Mouse (Mus musculus) midbrain, embryonic 14.5 days (tissue): ENCODE results near the gene Zfp428. TPM values are rescaled to one million over a fixed set of nuclear protein-coding genes. Genes with fewer than 3 reads are reported as not detected.

ENCODE experiments used
- ATAC-seq: fragments of 200-750 bp; cut with Nextera tagmentation; 2 replicates; pipeline ENCODE4 v1.8.0; 2017; ENCODE audit warnings: moderate number of reproducible peaks, moderate library complexity; ENCODE audit not compliant: low FRiP score, low TSS enrichment
- DNase-seq: peaks from one replicate; pipeline ENCODE4 v3.0.0-alpha.2; 2015
- H3K27ac ChIP-seq: fragments of 300-500 bp; sonication (generic); replicated peaks from 2 replicates; pipeline ENCODE4 v1.5.1; 2014; ENCODE audit warnings: mild to moderate bottlenecking, low read depth, low read length, moderate library complexity
- H3K27me3 ChIP-seq: fragments of 300-500 bp; sonication (generic); 2 replicates; pipeline ENCODE4 v1.6.1; 2014; ENCODE audit warnings: low read length, control low read depth, mixed read lengths; ENCODE audit not compliant: control insufficient read depth, insufficient read depth
- H3K36me3 ChIP-seq: fragments of 300-500 bp; sonication (generic); 2 replicates; pipeline ENCODE4 v1.6.1; 2014; ENCODE audit warnings: low read length, control low read depth; ENCODE audit not compliant: control insufficient read depth, insufficient read depth
- H3K4me1 ChIP-seq: fragments of 300-500 bp; sonication (generic); 2 replicates; pipeline ENCODE4 v1.6.1; 2014; ENCODE audit warnings: mild to moderate bottlenecking, antibody characterized with exemption, low read length, control low read depth; ENCODE audit not compliant: control insufficient read depth, insufficient read depth
- H3K4me2 ChIP-seq: fragments of 300-500 bp; sonication (generic); 2 replicates; pipeline ENCODE4 v1.6.1; 2014; ENCODE audit warnings: mild to moderate bottlenecking, low read length, moderate library complexity
- H3K4me3 ChIP-seq: fragments of 300-500 bp; sonication (generic); replicated peaks from 2 replicates; pipeline ENCODE4 v1.5.1; 2014; ENCODE audit warnings: low read depth, low read length
- H3K9ac ChIP-seq: fragments of 300-500 bp; sonication (generic); replicated peaks from 2 replicates; pipeline ENCODE4 v1.6.1; 2014; ENCODE audit warnings: mild to moderate bottlenecking, low read length, moderate library complexity
- H3K9me3 ChIP-seq: fragments of 300-500 bp; sonication (generic); 2 replicates; pipeline ENCODE4 v1.6.1; 2016; ENCODE audit warnings: low read length, control low read depth, mixed read lengths; ENCODE audit not compliant: control insufficient read depth
- WGBS: fragments of 180-500 bp; shearing (Covaris S2); extraction: QIAGEN DNeasy Blood & Tissue Kit; methylation state at CpG from one replicate; pipeline ENCODE4 v1.1.7; 2014; 5-methylcytosine and 5-hydroxymethylcytosine counted together
- polyA plus RNA-seq: library from polyadenylated mRNA; unstranded; fragments of >200 nt; fragmentation: Nextera tagmentation; extraction: Ambion mirVana; gene quantifications from 2 replicates; pipeline ENCODE4 v1.2.1, GENCODE M21; 2014

Gene Zfp428
- polyA plus RNA-seq, 1 experiment from 2014 or later = 216 TPM

DNA sequence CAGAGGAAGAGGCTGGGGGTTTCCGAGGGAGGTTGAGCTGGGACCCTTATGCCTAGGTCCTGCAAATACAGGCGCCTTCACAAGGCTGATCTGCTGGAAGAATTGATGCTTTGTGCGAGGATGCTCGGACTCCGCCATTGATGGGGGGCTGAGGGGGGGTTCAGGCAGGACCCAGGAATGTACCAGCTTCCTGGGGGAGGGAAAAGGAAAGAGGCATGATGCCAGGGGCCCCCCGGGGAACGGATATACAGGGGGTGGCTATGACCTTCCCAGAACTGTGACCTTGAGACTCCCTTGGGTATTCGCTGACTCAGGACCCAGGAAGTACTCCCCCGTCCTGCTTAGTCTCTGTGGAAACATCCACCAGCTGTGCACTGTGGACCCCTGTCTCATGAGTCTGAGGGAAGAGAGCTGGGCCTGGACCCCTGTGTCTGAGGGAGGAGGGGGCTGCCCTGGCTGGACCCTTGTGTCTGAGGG is 20.1 kb upstream of the Zfp428 start:
- peak; percentile 19; the same call in 1 of the 2 replicates for ATAC-seq
- H3K4me2 ChIP-seq = peak overlapping the region; percentile 56
- H3K27me3 ChIP-seq = no peaks in the 10 kb centered on the region

DNA sequence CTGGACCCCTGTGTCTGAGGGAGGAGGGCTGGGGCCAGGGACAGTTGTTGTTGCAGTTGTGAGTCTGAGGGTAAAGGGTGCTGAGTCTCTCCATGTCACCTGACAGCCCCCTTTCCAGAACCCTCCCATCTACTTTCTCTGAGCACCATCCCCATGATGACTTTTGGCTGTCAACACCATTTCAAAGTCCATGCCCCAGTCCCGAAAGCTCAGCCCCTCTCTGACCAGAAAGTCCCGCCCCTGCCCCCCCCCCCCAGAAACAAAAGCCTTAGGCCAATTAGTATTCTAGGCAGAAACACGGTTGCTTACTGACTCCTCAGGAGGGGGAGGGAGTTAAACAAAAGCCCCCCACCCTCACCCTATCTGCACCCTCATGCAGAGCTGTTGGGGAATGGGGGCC is 19.4 kb upstream of the Zfp428 start:
- ATAC-seq (no peak), DNase-seq (no peak)
- Histone ChIP-seq H3K4me2 (peak overlapping the region; percentile 56), H3K9ac (peak overlapping the region; percentile 55; the same call in 1 of the 2 replicates), H3K36me3 (peaks cover 12% of the 10 kb centered on the region; the same call in 1 of the 2 replicates), H3K27me3 (no peaks in the 10 kb centered on the region), H3K9me3 (no peaks in the 10 kb centered on the region), H3K27ac (peak overlapping the region; percentile 74; the same call in 1 of the 2 replicates), H3K4me3 (no peak overlapping the region), H3K4me1 (peaks cover 47% of the 10 kb centered on the region)
- WGBS = 13% methylated on average over 3 of the region's 3 CpGs

More for the DNA sequence above, 20.1 kb upstream of the Zfp428 start:
- Histone ChIP-seq H3K9ac (peak overlapping the region; percentile 55), H3K4me3 (peak overlapping the region; percentile 26), H3K27ac (peak overlapping the region; percentile 74), H3K9me3 (no peaks in the 10 kb centered on the region), H3K36me3 (peaks cover 7% of the 10 kb centered on the region; the same call in 1 of the 2 replicates), H3K4me1 (peaks cover 47% of the 10 kb centered on the region)
- WGBS = 27% methylated on average over 9 of the region's 9 CpGs
- peak; percentile 53 for DNase-seq

DNA sequence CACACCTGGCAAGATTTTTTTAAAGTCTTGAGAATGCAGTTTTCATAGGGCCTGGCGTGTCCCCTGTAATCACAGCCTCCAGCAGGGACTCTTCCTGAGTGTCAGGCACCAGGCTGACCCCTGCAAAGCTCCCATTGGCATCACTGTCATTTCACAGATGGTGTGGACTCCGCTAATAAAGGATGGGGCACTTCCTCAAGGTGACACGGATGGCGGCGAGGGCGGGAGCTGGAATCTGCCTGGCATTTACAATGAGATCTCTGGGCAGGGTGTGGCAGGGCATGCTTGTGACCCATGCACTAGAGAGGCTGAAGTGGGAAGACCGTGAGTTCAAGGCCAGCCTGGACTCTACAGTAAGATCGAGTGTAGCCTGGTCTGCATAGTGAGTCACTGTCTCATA is 18.5 kb upstream of the Zfp428 start:
- Histone ChIP-seq H3K27me3 (no peaks in the 10 kb centered on the region), H3K4me2 (no peak overlapping the region), H3K36me3 (peaks cover 12% of the 10 kb centered on the region; the same call in 1 of the 2 replicates), H3K4me1 (peaks cover 44% of the 10 kb centered on the region), H3K9ac (no peak overlapping the region), H3K27ac (no peak overlapping the region), H3K4me3 (no peak overlapping the region), H3K9me3 (no peaks in the 10 kb centered on the region)
- DNase-seq (no peak), ATAC-seq (no peak)
- WGBS = 84% methylated on average over 8 of the region's 8 CpGs

DNA sequence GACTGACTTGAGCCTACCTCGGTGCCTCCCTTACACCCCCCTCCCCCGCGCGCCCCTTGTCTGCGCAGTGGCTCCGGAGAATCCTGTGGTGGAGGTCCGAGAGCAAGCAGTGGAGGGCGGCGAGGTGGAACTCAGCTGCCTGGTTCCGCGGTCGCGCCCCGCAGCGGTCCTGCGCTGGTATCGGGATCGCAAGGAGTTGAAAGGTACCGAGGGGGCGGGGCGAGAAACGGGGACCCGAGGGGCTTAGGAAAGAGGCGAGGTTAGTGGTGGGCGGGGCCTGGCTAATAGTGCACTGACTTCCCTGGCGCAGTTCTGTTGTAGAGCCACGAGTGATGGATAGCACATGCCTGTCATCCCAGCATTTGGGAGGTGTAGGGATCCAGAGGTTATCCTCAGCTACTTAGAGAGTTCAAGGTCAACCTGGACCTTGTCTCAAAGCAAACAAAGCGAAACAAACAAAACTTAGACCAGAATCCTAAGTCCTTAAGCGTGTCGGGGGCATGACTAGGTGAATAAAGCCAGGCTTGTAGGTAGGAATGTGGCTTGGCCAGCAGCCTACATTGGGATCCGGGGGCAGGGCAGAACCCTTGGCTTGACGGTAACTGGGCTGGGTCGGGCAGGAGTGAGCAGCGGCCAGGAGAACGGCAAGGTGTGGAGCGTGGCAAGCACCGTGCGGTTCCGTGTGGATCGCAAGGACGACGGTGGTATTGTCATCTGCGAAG is 6.8 kb upstream of the Zfp428 start:
- no peaks in the 10 kb centered on the region for H3K27me3 ChIP-seq
- peaks cover 15% of the 10 kb centered on the region for H3K4me1 ChIP-seq
- no peak overlapping the region for H3K4me3 ChIP-seq
- H3K9ac ChIP-seq = no peak overlapping the region
- ATAC-seq = 0 out of 2 replicates have a peak, but pooled peaks have one; percentile 7
- H3K36me3 ChIP-seq = peaks cover 55% of the 10 kb centered on the region
- WGBS = 20% methylated on average over 43 of the region's 43 CpGs
- H3K9me3 ChIP-seq = no peaks in the 10 kb centered on the region
- no peak overlapping the region for H3K27ac ChIP-seq
- no peak for DNase-seq
- H3K4me2 ChIP-seq = 0 out of 2 replicates have a peak overlapping the region, but pooled peaks have one; percentile 6

DNA sequence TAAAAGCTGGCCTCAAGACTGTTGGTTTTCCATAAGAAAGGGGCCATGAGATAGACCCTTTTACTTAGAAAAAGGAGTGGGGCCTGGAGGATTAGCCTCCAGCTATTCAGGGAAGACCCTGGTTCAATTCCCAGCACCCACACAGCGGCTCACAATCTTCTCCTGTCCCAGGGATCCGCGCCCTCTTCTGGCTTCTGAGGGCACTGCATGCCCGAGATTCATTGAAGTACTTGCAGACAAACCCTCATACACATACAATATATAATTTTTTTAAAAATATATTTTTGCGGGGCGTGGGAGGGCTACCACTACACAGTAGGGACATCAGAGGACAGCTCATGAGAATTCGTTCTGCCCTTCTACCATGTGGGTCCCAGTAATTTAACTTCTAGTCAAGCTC is 5.9 kb upstream of the Zfp428 start:
- H3K9me3 ChIP-seq = no peaks in the 10 kb centered on the region
- H3K4me3 ChIP-seq = no peak overlapping the region
- no peak overlapping the region for H3K27ac ChIP-seq
- no peak overlapping the region for H3K9ac ChIP-seq
- H3K4me2 ChIP-seq = no peak overlapping the region
- H3K27me3 ChIP-seq = no peaks in the 10 kb centered on the region
- DNase-seq (peak; percentile 66), ATAC-seq (no peak)
- 36% methylated on average over 7 of the region's 7 CpGs for WGBS
- peaks cover 54% of the 10 kb centered on the region for H3K36me3 ChIP-seq
- peaks cover 24% of the 10 kb centered on the region for H3K4me1 ChIP-seq

DNA sequence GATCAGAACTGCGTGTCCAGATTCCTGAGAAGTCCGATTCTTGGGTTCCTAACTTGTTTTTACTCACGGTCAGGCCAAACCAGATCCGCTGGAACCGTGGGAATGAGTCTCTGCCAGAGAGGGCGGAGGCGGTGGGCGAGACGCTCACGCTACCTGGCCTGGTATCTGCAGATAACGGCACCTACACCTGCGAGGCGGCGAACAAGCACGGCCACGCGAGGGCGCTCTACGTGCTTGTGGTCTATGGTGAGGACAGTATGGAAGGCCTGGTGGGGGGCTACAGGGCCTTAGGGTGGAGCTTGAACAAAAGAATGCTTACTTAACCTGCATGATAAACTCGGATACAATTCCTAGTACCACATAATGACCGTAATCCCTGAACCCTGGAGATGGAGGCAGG is 5.3 kb upstream of the Zfp428 start:
- Histone ChIP-seq H3K9ac (no peak overlapping the region), H3K4me3 (no peak overlapping the region), H3K9me3 (no peaks in the 10 kb centered on the region), H3K4me1 (peaks cover 30% of the 10 kb centered on the region), H3K4me2 (no peak overlapping the region), H3K27me3 (no peaks in the 10 kb centered on the region), H3K36me3 (peaks cover 54% of the 10 kb centered on the region), H3K27ac (no peak overlapping the region)
- 56% methylated on average over 21 of the region's 21 CpGs for WGBS
- ATAC-seq = no peak
- no peak for DNase-seq

DNA sequence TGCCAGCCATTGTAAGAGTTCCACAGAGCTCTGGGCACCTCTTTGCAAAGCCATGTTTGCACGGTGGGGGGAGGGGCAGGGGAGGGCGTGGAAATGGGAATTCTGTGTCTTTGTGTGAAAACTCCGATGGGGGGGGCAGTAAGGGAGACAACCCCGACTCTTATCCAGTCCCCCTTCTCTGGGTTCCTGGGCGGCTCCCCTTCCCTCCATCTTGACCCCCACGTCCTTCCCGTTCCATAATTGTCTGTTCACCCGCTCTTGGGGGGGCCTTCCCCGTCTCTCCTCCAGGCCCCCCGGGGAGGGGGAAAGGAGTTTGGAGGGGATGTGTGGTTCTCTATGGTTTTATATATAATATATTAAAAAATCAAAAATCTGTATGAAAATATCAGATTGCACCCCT is 2.8 kb upstream of the Zfp428 start:
- peaks cover 36% of the 10 kb centered on the region for H3K4me1 ChIP-seq
- no peak overlapping the region; the same call in 1 of the 2 replicates for H3K9ac ChIP-seq
- ATAC-seq (no peak), DNase-seq (no peak)
- no peaks in the 10 kb centered on the region for H3K9me3 ChIP-seq
- WGBS = 21% methylated on average over 10 of the region's 10 CpGs
- peaks cover 53% of the 10 kb centered on the region for H3K36me3 ChIP-seq
- H3K27me3 ChIP-seq = no peaks in the 10 kb centered on the region
- H3K27ac ChIP-seq = peak overlapping the region; percentile 100; the same call in 1 of the 2 replicates
- H3K4me2 ChIP-seq = no peak overlapping the region
- no peak overlapping the region for H3K4me3 ChIP-seq

DNA sequence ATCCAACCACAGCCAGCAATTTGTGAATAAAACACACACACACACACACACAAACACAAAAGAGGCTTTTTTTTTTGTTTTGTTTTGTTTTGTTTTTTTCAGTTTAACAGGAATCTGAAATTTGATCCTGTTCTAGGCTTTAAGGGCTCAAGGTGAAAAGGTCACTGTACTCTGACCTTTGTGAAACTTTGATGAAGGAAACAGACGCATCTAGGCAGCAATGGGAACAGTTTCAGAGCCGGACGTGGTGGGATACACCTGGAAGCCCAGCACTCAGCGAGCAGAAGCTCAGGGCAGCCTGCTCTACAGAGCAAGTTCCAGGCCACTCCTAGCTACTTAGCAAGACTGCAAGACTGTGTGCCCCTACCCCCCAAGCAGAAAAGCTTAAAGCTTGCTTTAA is 1.9 kb upstream of the Zfp428 start:
- Histone ChIP-seq H3K4me2 (peak overlapping the region; percentile 75; the same call in 1 of the 2 replicates), H3K9ac (no peak overlapping the region), H3K27me3 (no peaks in the 10 kb centered on the region), H3K4me3 (no peak overlapping the region), H3K9me3 (no peaks in the 10 kb centered on the region), H3K4me1 (peaks cover 43% of the 10 kb centered on the region), H3K36me3 (peaks cover 45% of the 10 kb centered on the region), H3K27ac (peak overlapping the region; percentile 100)
- WGBS = 23% methylated on average over 4 of the region's 4 CpGs
- DNase-seq (no peak), ATAC-seq (no peak)
